Mouse (Mus musculus) gastrocnemius, postnatal 25 days (tissue): Measurements from ENCODE around the gene Galnt6. TPM values are rescaled to one million over a fixed set of nuclear protein-coding genes. Genes with fewer than 3 reads are reported as not detected.

ENCODE experiments used
- DNase-seq: peaks from one replicate; pipeline ENCODE4 v3.0.0; 2022
- total RNA-seq, 2 experiments: library from RNA; stranded (reverse); gene quantifications; 1 replicate in 1 of 2; 2 replicates in 1 of 2; pipeline ENCODE4 v1.2.3; 2021

Gene Galnt6
- total RNA-seq, 2 experiments from 2014 or later: 0.08 to 0.13 TPM

- DNase-seq: no peak
Measured at GRCm38 (mm10) chr15:100720066-100720465, 9.1 kb downstream of the Galnt6 start.

GRCm38 (mm10) chr15:100719217-100719616 is 10.0 kb downstream of the Galnt6 start:
- DNase-seq: no peak

GRCm38 (mm10) chr15:100718572-100718971 is 10.6 kb downstream of the Galnt6 start:
- DNase-seq: no peak

- no peak for DNase-seq
Measured at GRCm38 (mm10) chr15:100717933-100718332, 11.2 kb downstream of the Galnt6 start.

GRCm38 (mm10) chr15:100715399-100715993 is 13.7 kb downstream of the Galnt6 start:
- no peak for DNase-seq

- DNase-seq: no peak
Measured at GRCm38 (mm10) chr15:100714470-100714869, 14.7 kb downstream of the Galnt6 start.

- no peak for DNase-seq
Measured at GRCm38 (mm10) chr15:100710838-100711237, 18.3 kb downstream of the Galnt6 start.

- DNase-seq: no peak
Measured at GRCm38 (mm10) chr15:100708433-100709078, 20.6 kb downstream of the Galnt6 start.

GRCm38 (mm10) chr15:100706226-100706625 is 22.9 kb downstream of the Galnt6 start:
- DNase-seq: no peak

- DNase-seq: no peak
Measured at GRCm38 (mm10) chr15:100705376-100705775, 23.8 kb downstream of the Galnt6 start.

- no peak for DNase-seq
Measured at GRCm38 (mm10) chr15:100703913-100704312, 25.3 kb downstream of the Galnt6 start.

- DNase-seq: no peak
Measured at GRCm38 (mm10) chr15:100701856-100702255, 27.3 kb downstream of the Galnt6 start.

- DNase-seq: no peak
Measured at GRCm38 (mm10) chr15:100701108-100701507, 28.1 kb downstream of the Galnt6 start.

GRCm38 (mm10) chr15:100700424-100700823 is 28.8 kb downstream of the Galnt6 start:
- DNase-seq: no peak

GRCm38 (mm10) chr15:100699386-100699785 is 29.8 kb downstream of the Galnt6 start:
- DNase-seq: no peak

GRCm38 (mm10) chr15:100698078-100698477 is 31.1 kb downstream of the Galnt6 start:
- DNase-seq: no peak

GRCm38 (mm10) chr15:100694406-100694805 is 34.8 kb downstream of the Galnt6 start:
- DNase-seq: no peak

GRCm38 (mm10) chr15:100691990-100692389 is 37.2 kb downstream of the Galnt6 start:
- no peak for DNase-seq

GRCm38 (mm10) chr15:100687430-100687971 is 41.7 kb downstream of the Galnt6 start, which contains the start of gene Cela1:
TSS of gene Cela1 (minus strand) at chr15:100687921.
- no peak for DNase-seq

- DNase-seq: no peak
Measured at GRCm38 (mm10) chr15:100686989-100687388, 42.2 kb downstream of the Galnt6 start.

- DNase-seq: no peak
Measured at GRCm38 (mm10) chr15:100686434-100686833, 42.7 kb downstream of the Galnt6 start.

- DNase-seq: no peak
Measured at GRCm38 (mm10) chr15:100685849-100686248, 43.3 kb downstream of the Galnt6 start.

- no peak for DNase-seq
Measured at GRCm38 (mm10) chr15:100685255-100685654, 43.9 kb downstream of the Galnt6 start.

GRCm38 (mm10) chr15:100684450-100684849 is 44.7 kb downstream of the Galnt6 start:
- DNase-seq: no peak
